Mouse (Mus musculus): ENCODE data around the gene Top2b. TPM values are rescaled to one million over a fixed set of nuclear protein-coding genes. Genes with fewer than 3 reads are reported as not detected.

Gene Top2b
- polyA plus RNA-seq, 1 experiment from 2014 or later: 122 TPM

- ATAC-seq: no peak
- WGBS: 79% methylated on average over 6 of the region's 6 CpGs
Measured at GRCm38 (mm10) chr14:16480621-16481020, 115.6 kb downstream of the Top2b start.

GRCm38 (mm10) chr14:16483656-16484380 lies 118.8 kb downstream of the Top2b start:
- H3K9ac ChIP-seq: no peak overlapping the region
- WGBS: 35% methylated on average over 8 of the region's 8 CpGs
- no peak overlapping the region for H3K4me3 ChIP-seq
- H3K27me3 ChIP-seq: no peaks in the 10 kb centered on the region
- H3K4me1 ChIP-seq: peaks cover 14% of the 10 kb centered on the region
- no peaks in the 10 kb centered on the region for H3K36me3 ChIP-seq (ENCODE audit: poor library complexity, severe bottlenecking)
- no peak overlapping the region for H3K4me2 ChIP-seq
- no peak overlapping the region for H3K27ac ChIP-seq
- peak; percentile 91 for ATAC-seq
- H3K9me3 ChIP-seq (replicated peaks): no peaks in the 10 kb centered on the region

More at GRCm38 (mm10) chr14:16480621-16481020, 115.6 kb downstream of the Top2b start:
- Histone ChIP-seq H3K27me3 (no peaks in the 10 kb centered on the region), H3K9me3 (replicated peaks) (no peaks in the 10 kb centered on the region), H3K4me1 (peaks cover 14% of the 10 kb centered on the region), H3K36me3 (ENCODE audit: poor library complexity, severe bottlenecking) (no peaks in the 10 kb centered on the region), H3K27ac (no peak overlapping the region), H3K4me3 (no peak overlapping the region), H3K9ac (no peak overlapping the region), H3K4me2 (no peak overlapping the region)

Other genes starting within 250 kb of the Top2b start
- gene Ngly1, start 115.9 kb upstream of the Top2b start, polyA plus RNA-seq (2015; fragmentation: Nextera tagmentation; extraction: Ambion mirVana): 26.9 and 30.6 TPM in 2 replicates
- gene Oxsm, start 115.4 kb upstream of the Top2b start, polyA plus RNA-seq (2015; fragmentation: Nextera tagmentation; extraction: Ambion mirVana): 1.6 and 2.1 TPM in 2 replicates